Mouse (Mus musculus): ENCODE measurements around the gene Ppp4r1. TPM values are rescaled to one million over a fixed set of nuclear protein-coding genes. Genes with fewer than 3 reads are reported as not detected.

Gene Ppp4r1
- total RNA-seq, 2 experiments from 2014 or later, result 26.3 to 36.5 TPM

DNA sequence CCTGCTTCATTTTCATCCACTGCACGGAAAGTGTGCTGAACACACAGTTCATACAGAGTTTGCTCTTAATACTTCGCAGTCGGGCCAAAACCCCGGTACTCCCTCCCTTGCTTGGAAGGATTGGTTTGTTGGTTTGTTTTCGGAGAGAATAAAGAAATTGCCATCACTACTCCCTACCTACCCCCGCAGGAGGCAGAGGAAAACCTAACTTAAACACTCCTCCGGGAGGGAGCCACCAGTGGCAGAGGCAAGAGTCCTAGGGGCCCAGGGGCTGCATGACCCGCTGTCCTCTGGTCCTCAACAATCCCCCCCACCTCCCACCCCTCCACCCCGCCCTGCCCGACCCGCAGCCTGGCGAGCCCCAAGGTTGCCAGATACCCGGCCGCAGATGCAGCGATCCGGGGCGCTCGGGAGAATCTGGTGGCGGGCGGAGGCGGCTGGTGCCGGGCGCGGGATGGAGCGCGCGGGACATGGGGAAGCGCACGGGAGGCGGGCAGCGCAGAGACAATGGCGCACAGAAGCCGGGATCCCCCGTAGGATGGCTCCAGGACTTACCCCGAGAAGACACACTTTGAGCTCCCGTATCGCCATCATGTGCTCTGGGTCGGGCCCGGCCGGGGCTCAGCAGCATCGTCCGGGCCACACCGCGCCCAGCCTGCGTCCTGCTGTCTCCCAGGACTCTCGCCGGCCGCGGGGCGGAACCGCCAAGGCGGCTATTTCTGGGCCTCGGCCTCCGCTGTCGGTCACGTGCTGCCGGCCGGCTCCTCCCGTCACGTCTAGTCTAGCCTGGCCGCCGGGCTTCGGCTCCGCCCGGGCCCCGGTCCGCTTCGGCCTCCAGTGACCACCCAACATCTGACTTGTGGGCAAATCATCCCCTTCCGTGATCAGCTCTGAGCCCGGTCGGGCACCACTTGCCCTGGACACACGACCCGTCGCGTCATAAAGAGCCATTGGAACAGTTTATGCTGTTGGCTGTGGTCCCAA lies 10.1 kb upstream of the Ppp4r1 start, which contains the start of gene Rab31:
TSS of gene Rab31 (minus strand) at position 802 of the 984 bp plus-strand sequence.
- peak; percentile 46 to 73 for DNase-seq (ENCODE audit: low spot score in 2 of 2)

GRCm38 (mm10) chr17:65773617-65774016 lies 8.8 kb upstream of the Ppp4r1 start:
- DNase-seq (ENCODE audit: low spot score in 2 of 2), result peak in 1 of 2 experiments; percentile 19

- no peak for DNase-seq (ENCODE audit: low spot score in 2 of 2)
Measured at GRCm38 (mm10) chr17:65774439-65774838, 7.9 kb upstream of the Ppp4r1 start.

- DNase-seq (ENCODE audit: low spot score in 2 of 2), result no peak
Measured at GRCm38 (mm10) chr17:65776228-65776627, 6.1 kb upstream of the Ppp4r1 start.

DNA sequence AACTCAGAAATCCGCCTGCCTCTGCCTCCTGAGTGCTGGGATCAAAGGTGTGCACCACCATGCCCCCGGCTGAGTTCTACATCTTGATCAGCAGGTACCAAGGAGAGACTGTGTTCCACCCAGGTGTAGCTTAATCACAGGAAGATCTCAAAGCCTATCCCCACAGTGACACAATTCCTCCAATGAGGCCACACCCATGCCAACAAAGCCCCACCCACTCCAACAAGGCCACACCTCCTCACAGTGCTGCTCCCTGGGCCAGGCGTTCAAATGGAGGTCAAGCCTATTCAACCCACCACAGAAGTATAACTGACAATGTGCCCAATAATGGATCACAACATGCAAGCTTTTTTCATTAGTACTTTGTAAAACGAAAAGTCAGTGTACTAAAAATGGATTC lies 4.9 kb upstream of the Ppp4r1 start:
- DNase-seq (ENCODE audit: low spot score in 2 of 2), result no peak

GRCm38 (mm10) chr17:65780970-65781369 lies 1.4 kb upstream of the Ppp4r1 start:
- DNase-seq (ENCODE audit: low spot score in 2 of 2), result no peak

- DNase-seq (ENCODE audit: low spot score in 2 of 2), result peak; percentile 64 to 70
Measured at GRCm38 (mm10) chr17:65783182-65784161, 1.1 kb downstream of the Ppp4r1 start.

- no peak for DNase-seq (ENCODE audit: low spot score in 2 of 2)
Measured at GRCm38 (mm10) chr17:65784610-65785140, 2.3 kb downstream of the Ppp4r1 start.

DNA sequence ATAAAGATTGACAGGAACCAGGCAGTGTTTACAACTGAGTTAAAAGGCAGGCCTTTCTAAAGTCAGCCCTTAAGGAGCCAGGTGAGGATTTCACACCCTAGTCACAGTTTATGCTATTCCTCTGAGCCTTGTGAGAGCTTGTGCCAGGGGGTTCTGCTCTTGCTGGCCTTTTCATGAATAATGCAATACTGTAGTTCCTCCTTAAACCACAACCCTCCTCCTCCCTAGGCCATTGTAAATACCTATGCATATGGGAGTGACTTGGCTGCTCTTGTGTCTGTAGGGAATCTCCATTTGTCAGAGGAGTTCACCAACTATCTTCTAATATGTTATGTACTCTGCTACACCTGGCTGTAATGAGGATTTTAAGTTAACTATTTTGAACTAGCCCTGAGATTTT lies 3.3 kb downstream of the Ppp4r1 start:
- DNase-seq (ENCODE audit: low spot score in 2 of 2), result no peak

- DNase-seq (ENCODE audit: low spot score in 2 of 2), result no peak
Measured at GRCm38 (mm10) chr17:65786225-65786624, 3.9 kb downstream of the Ppp4r1 start.

GRCm38 (mm10) chr17:65787261-65787660 lies 4.9 kb downstream of the Ppp4r1 start:
- no peak for DNase-seq (ENCODE audit: low spot score in 2 of 2)

DNA sequence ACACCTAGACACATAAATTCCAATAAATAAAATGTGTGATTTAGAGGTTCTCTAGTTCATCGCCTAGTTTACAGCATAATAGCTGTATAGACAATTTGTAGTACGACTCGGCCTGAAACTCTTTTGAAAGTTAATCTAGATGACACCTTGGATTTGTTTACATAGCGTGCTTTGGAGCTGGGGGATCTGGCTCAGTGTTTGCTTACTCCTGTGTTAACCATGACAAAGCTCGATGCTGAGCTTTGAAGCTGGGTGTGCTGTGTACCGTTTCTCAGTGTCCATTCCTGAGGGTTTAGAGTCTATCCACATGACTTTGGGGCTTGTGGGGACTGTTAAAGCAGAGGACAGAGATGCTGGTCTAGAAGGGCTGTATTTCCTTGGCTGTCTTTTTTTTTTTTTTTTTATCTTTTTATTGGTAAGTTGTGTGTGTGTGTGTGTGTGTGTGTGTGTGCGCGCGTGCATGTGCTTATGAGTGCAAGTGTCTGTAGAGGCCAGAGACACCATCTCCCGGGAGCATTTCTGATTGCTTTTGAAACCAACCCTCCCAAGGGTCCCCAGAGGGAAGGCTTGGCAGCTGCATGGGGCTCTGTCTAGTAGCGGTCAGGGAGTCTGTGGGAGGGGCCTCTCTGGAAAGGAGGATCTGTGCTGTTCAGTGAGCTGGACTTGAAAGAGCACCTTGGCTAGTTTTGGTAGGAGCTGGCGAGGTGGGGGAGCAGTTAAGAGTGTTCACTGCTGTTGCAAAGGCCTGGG lies 6.3 kb downstream of the Ppp4r1 start:
- DNase-seq (ENCODE audit: low spot score in 2 of 2), result no peak

DNA sequence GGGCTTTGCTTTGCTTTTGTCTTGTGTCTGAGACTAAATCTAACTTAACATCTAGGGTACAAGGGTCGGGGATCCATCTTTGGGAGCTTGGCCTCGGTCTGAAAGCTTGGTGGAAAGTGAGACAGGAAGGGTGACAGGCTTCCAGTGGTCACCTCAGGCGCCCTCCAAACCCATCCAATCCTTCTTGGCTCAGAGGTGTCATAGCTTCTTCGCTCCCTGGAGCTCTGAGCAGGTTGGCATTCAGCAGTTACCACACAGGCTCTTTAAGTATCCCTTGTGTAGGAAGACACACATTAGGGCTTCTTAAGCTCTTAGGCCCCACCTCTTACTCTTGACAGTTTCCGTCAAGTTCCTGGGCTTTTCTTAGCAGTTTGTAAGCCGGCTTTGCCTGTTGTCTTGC lies 7.2 kb downstream of the Ppp4r1 start:
- no peak for DNase-seq (ENCODE audit: low spot score in 2 of 2)

- no peak for DNase-seq (ENCODE audit: low spot score in 2 of 2)
Measured at GRCm38 (mm10) chr17:65791161-65791560, 8.8 kb downstream of the Ppp4r1 start.

- DNase-seq (ENCODE audit: low spot score in 2 of 2), result no peak
Measured at GRCm38 (mm10) chr17:65793307-65793930, 11.0 kb downstream of the Ppp4r1 start.

DNA sequence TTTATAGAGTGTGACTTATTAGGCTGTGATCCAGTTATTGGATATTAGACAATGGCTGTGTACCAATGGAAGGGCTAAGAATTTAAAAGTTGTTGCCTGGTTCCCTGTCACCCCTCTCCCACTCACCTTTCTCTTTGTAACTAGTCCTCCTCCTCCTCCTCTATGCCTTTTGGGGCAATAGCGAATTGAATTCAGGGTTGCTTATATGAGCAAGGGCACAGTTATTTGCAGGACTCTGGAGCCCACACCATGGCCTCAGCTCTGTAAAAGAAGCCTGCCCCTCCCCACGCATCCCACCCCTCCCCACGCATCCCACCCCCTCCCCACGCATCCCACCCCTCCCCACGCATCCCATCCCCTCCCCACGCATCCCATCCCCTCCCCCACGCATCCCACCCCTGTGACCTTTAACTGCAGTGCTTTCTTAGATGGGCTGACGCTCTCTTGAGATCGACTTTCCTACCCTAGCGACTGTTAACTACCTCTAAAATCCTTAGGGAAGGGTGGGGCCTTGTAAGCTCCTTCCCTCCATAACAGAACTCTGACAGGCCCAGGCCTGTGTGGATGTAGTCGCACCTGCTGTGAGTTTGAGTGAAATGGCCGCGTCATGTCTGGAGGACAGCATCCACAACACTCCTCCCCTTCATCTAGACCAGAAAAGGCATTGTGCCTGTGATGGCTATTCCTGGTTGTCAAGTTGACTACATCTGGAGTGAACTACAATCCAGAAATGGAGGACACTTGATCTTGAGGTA lies 11.9 kb downstream of the Ppp4r1 start:
- DNase-seq (ENCODE audit: low spot score in 2 of 2), result no peak

DNA sequence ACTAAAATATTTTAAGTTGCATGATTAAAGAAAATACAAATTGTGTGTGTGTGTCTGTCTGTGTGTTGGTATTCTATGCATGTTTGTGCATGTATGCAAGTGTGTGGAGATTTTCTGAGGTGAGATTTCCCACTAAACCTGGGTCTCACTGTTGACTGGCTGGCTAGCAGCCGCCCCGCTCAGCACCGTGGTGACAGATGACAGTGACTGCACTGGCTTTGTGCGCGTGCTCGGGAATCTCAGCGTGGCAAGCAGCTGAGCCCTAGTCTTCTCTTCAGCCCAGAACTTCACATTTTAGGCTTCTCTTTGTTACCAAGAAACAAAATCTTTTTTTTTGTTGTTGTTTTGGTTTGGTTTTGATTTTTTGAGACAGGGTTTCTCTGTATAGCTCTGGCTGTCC lies 13.7 kb downstream of the Ppp4r1 start:
- DNase-seq (ENCODE audit: low spot score in 2 of 2), result peak in 1 of 2 experiments; percentile 32

DNA sequence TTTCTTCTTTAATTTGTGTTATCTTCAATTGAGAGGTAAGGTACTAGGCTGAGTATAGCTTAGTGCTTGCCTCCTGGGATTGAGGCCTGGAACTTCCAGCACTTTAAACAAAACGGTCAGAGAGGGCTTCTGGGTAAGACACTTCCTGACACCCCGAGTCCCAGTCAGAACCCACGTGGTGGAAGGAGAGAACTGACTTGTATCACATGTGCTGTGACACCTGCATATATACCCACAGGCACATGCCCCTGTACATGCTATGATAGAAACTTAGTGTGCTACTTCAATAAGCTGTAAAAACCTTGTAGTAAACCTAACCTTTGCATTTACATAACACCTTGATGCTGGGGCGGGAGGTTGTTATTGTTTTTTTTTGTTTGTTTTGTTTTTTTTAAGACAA lies 16.1 kb downstream of the Ppp4r1 start:
- no peak for DNase-seq (ENCODE audit: low spot score in 2 of 2)

GRCm38 (mm10) chr17:65799353-65799752 lies 17.0 kb downstream of the Ppp4r1 start:
- no peak for DNase-seq (ENCODE audit: low spot score in 2 of 2)
